In the genomic region with DNA sequence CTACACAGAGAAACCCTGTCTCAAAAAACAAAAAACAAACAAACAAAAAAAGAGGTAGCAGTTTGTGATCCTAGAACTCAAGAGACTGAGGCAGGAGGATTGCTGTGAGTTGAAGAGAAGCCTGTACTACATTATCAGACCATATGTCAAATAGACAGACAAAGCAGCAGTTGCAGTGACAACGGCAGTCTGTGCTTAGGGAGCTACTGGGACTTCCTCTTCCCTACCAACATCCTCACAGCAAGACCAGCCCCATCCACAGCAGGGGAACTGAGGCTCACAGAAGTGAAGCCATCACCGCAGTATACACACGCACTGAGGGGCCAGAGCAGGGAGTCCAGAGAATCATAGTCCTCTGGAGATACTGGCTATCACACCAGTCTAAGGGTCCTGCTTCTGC, we compare ENCODE assay signal across 1 mouse cellular context.
TF ChIP-seq lines count a peak whose summit lies in the region.

No protein-coding gene starts in this region.

TF ChIP-seq in MEL, 35 proteins besides CTCF, POLR2A, EP300 and RAD21:
- TF ChIP-seq SIN3A (IDR thresholded peaks at IDR 0.05; ENCODE audit: low read length), result 0 out of 2 replicates have a peak, but pooled peaks have one; percentile 13
- TF ChIP-seq TBP (IDR thresholded peaks at IDR 0.05; ENCODE audit: low read depth, low read length), result peak; percentile 82
- 0 out of 2 replicates have a peak, but pooled peaks have one; percentile 15 for TF ChIP-seq GATA1 (IDR thresholded peaks at IDR 0.05; ENCODE audit: low read depth, low read length)
- TF ChIP-seq MYC (IDR thresholded peaks at IDR 0.05; ENCODE audit: low read depth, low read length), result no peak
- no peak for TF ChIP-seq NELFE (IDR thresholded peaks at IDR 0.05; ENCODE audit: low read depth, low read length)
- 0 out of 2 replicates have a peak, but pooled peaks have one; percentile 24 for TF ChIP-seq ETS1 (IDR thresholded peaks at IDR 0.05; ENCODE audit: low read depth, low read length)
